9 mouse cellular contexts compared by ENCODE assay signal in the genomic region with DNA sequence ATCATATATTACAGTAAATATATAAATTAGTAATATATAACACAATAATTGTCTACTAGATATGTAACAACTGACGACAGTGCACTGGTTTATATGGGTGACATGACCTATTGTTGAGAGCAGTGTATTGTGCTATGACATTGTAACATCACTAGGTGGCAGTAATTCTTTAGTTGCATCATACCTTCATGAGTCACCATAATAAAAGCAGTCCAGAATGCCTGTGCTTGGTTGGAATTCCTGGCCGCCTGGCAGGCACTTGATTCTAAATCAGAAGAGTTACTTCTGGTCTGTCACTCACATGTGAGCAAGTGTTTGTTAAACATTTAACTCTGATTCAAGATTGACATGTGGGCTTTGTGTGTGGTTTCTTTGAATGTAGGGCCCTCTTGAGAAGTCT. TPM values are rescaled to one million over a fixed set of nuclear protein-coding genes. Genes with fewer than 3 reads are reported as not detected.
DNase-seq lines count a peak whose midpoint lies in the region; ATAC-seq and TF ChIP-seq lines count a peak whose summit lies in the region.
"Had no signal": no experiment of that assay in that cellular context is flagged by ENCODE, and none has a peak within 500 bp of the region (broad histone marks: within the 10 kb centered on the region; RNA-seq: fewer than 3 reads in every experiment).

No protein-coding gene starts in this region.

- H3K9me3 ChIP-seq in kidney, embryonic 14.5 days (ENCODE audit: control insufficient read depth, low read length) = no peaks in the 10 kb centered on the region
- H3K9me3 ChIP-seq in embryonic facial prominence, embryonic 10.5 days = no peaks in the 10 kb centered on the region
- no peaks in the 10 kb centered on the region for H3K9me3 ChIP-seq in intestine, postnatal 0 days (ENCODE audit: control insufficient read depth)
- H3K9me3 ChIP-seq in lung, embryonic 16.5 days (ENCODE audit: control insufficient read depth, low read length) = no peaks in the 10 kb centered on the region
- H3K9me3 ChIP-seq in stomach, postnatal 0 days (ENCODE audit: control insufficient read depth, low read length) = no peaks in the 10 kb centered on the region
- H3K9me3 ChIP-seq: megakaryocyte, embryonic 14.5 days had no signal

- no peak for ATAC-seq in kidney, embryonic 14.5 days (ENCODE audit: low FRiP score, low TSS enrichment)
- peak; percentile 67 for ATAC-seq in intestine, postnatal 0 days
- peak; percentile 52; the same call in 1 of the 2 replicates for ATAC-seq in lung, embryonic 16.5 days (ENCODE audit: low read depth)
- ATAC-seq in stomach, postnatal 0 days (ENCODE audit: low FRiP score, low TSS enrichment) = peak; percentile 76; the same call in 1 of the 2 replicates

- no peak overlapping the region for H3K4me2 ChIP-seq in kidney, embryonic 14.5 days (replicated peaks; ENCODE audit: low read depth, low read length)
- no peak overlapping the region for H3K4me2 ChIP-seq in intestine, postnatal 0 days (replicated peaks; ENCODE audit: low read depth)
- H3K4me2 ChIP-seq in lung, embryonic 16.5 days (ENCODE audit: low read depth, low read length) = no peak overlapping the region
- no peak overlapping the region for H3K4me2 ChIP-seq in stomach, postnatal 0 days (replicated peaks; ENCODE audit: low read depth)

- no peaks in the 10 kb centered on the region for H3K4me1 ChIP-seq in kidney, embryonic 14.5 days (ENCODE audit: control insufficient read depth, insufficient read depth, low read length)
- no peaks in the 10 kb centered on the region for H3K4me1 ChIP-seq in embryonic facial prominence, embryonic 10.5 days
- no peaks in the 10 kb centered on the region for H3K4me1 ChIP-seq in intestine, postnatal 0 days (replicated peaks; ENCODE audit: control insufficient read depth, insufficient read depth, low read length)
- no peaks in the 10 kb centered on the region for H3K4me1 ChIP-seq in lung, embryonic 16.5 days (replicated peaks; ENCODE audit: control insufficient read depth, insufficient read depth, low read length)
- no peaks in the 10 kb centered on the region for H3K4me1 ChIP-seq in stomach, postnatal 0 days (replicated peaks; ENCODE audit: control insufficient read depth, insufficient read depth)

- H3K27me3 ChIP-seq in kidney, embryonic 14.5 days (ENCODE audit: control insufficient read depth, insufficient read depth, low read length) = no peaks in the 10 kb centered on the region
- H3K27me3 ChIP-seq in embryonic facial prominence, embryonic 10.5 days (replicated peaks; ENCODE audit: low read depth, poor library complexity, severe bottlenecking) = no peaks in the 10 kb centered on the region
- H3K27me3 ChIP-seq in intestine, postnatal 0 days (replicated peaks; ENCODE audit: control insufficient read depth, insufficient read depth, low read length) = no peaks in the 10 kb centered on the region; the same call in 1 of the 2 replicates
- H3K27me3 ChIP-seq in lung, embryonic 16.5 days (ENCODE audit: control insufficient read depth, insufficient read depth, low read depth, low read length) = no peaks in the 10 kb centered on the region
- no peaks in the 10 kb centered on the region for H3K27me3 ChIP-seq in stomach, postnatal 0 days (ENCODE audit: control insufficient read depth, insufficient read depth, low read length)
- H3K27me3 ChIP-seq: megakaryocyte, embryonic 14.5 days had no signal

- H3K27ac ChIP-seq in kidney, embryonic 14.5 days (ENCODE audit: low read depth, low read length) = no peak overlapping the region
- H3K27ac ChIP-seq in embryonic facial prominence, embryonic 10.5 days (replicated peaks) = no peak overlapping the region
- H3K27ac ChIP-seq in intestine, postnatal 0 days (ENCODE audit: low read depth, low read length) = no peak overlapping the region
- no peak overlapping the region for H3K27ac ChIP-seq in lung, embryonic 16.5 days (ENCODE audit: low read length)
- H3K27ac ChIP-seq in stomach, postnatal 0 days (replicated peaks) = no peak overlapping the region

- no peak overlapping the region for H3K9ac ChIP-seq in kidney, embryonic 14.5 days (ENCODE audit: low read depth, low read length)
- H3K9ac ChIP-seq in intestine, postnatal 0 days (ENCODE audit: low read depth, low read length) = no peak overlapping the region
- H3K9ac ChIP-seq in lung, embryonic 16.5 days (ENCODE audit: low read length) = no peak overlapping the region
- no peak overlapping the region for H3K9ac ChIP-seq in stomach, postnatal 0 days (ENCODE audit: low read length)

- WGBS in kidney, embryonic 14.5 days = 32% methylated on average over 2 of the region's 2 CpGs
- 52% methylated on average over 2 of the region's 2 CpGs for WGBS in embryonic facial prominence, embryonic 10.5 days
- 31% methylated on average over 2 of the region's 2 CpGs for WGBS in intestine, postnatal 0 days
- 29% methylated on average over 2 of the region's 2 CpGs for WGBS in lung, embryonic 16.5 days
- 33% methylated on average over 2 of the region's 2 CpGs for WGBS in stomach, postnatal 0 days

- no peaks in the 10 kb centered on the region for H3K36me3 ChIP-seq in kidney, embryonic 14.5 days (ENCODE audit: control insufficient read depth, insufficient read depth, low read length)
- no peaks in the 10 kb centered on the region for H3K36me3 ChIP-seq in embryonic facial prominence, embryonic 10.5 days (replicated peaks)
- H3K36me3 ChIP-seq in intestine, postnatal 0 days (ENCODE audit: control insufficient read depth, insufficient read depth) = no peaks in the 10 kb centered on the region
- H3K36me3 ChIP-seq in lung, embryonic 16.5 days (ENCODE audit: control insufficient read depth, insufficient read depth, low read length) = no peaks in the 10 kb centered on the region
- H3K36me3 ChIP-seq in stomach, postnatal 0 days (ENCODE audit: control insufficient read depth, insufficient read depth, low read length) = no peaks in the 10 kb centered on the region

- peak; percentile 34 for DNase-seq in kidney, adult 11 months
- peak; percentile 71 for DNase-seq in ZHBTc4 (ENCODE audit: low read depth, low spot score)
- DNase-seq in embryonic facial prominence, embryonic 10.5 days (ENCODE audit: low spot score) = peak; percentile 9
- no peak for DNase-seq in stomach, postnatal 0 days (ENCODE audit: low spot score)
- no peak for DNase-seq in T-cell, adult 2 months (ENCODE audit: low spot score)

- no peak for TF ChIP-seq EP300 in stomach, postnatal 0 days (optimal IDR thresholded peaks at IDR 0.05)

- no peak overlapping the region for H3K4me3 ChIP-seq in kidney, embryonic 14.5 days (ENCODE audit: low read length)
- no peak overlapping the region for H3K4me3 ChIP-seq in embryonic facial prominence, embryonic 10.5 days
- no peak overlapping the region for H3K4me3 ChIP-seq in intestine, postnatal 0 days (ENCODE audit: low read depth, low read length)
- H3K4me3 ChIP-seq in lung, embryonic 16.5 days (ENCODE audit: low read length) = no peak overlapping the region
- H3K4me3 ChIP-seq in stomach, postnatal 0 days (ENCODE audit: low read depth, low read length) = no peak overlapping the region
- H3K4me3 ChIP-seq: megakaryocyte, embryonic 14.5 days had no signal

- peak; percentile 74 for TF ChIP-seq CTCF in intestine, postnatal 0 days (IDR thresholded peaks at IDR 0.05; ENCODE audit: low read depth)
- peak; percentile 73 for TF ChIP-seq CTCF in stomach, postnatal 0 days (IDR thresholded peaks at IDR 0.05; ENCODE audit: low read depth)

RNA-seq across cellular contexts. Expression of gene Crbn, which starts 5.0 kb away (rescaled TPM):
- 38.3 and 52.1 TPM in 2 replicates for polyA plus RNA-seq in kidney, embryonic 14.5 days (2014; fragmentation: Nextera tagmentation; extraction: Ambion mirVana)
- 40.9 and 43.0 TPM in 2 replicates for polyA plus RNA-seq in embryonic facial prominence, embryonic 10.5 days (2016; fragmentation: Nextera tagmentation; extraction: Ambion mirVana)
- 51.7 and 54.8 TPM in 2 replicates for polyA plus RNA-seq in intestine, postnatal 0 days (2015; fragmentation: Nextera tagmentation; extraction: Ambion mirVana)
- polyA plus RNA-seq in lung, embryonic 16.5 days (2015; fragmentation: Nextera tagmentation; extraction: Ambion mirVana) = 46.6 and 46.7 TPM in 2 replicates
- polyA plus RNA-seq in stomach, postnatal 0 days (2015; fragmentation: Nextera tagmentation; extraction: Ambion mirVana) = 26.3 and 29.0 TPM in 2 replicates

RNA-seq across cellular contexts. Expression of gene Trnt1, which starts 36.0 kb away (rescaled TPM):
- 73.4 and 73.7 TPM in 2 replicates for polyA plus RNA-seq in kidney, embryonic 14.5 days (2014; fragmentation: Nextera tagmentation; extraction: Ambion mirVana)
- 65.1 and 69.9 TPM in 2 replicates for polyA plus RNA-seq in embryonic facial prominence, embryonic 10.5 days (2016; fragmentation: Nextera tagmentation; extraction: Ambion mirVana)
- polyA plus RNA-seq in intestine, postnatal 0 days (2015; fragmentation: Nextera tagmentation; extraction: Ambion mirVana) = 25.0 and 27.7 TPM in 2 replicates
- polyA plus RNA-seq in lung, embryonic 16.5 days (2015; fragmentation: Nextera tagmentation; extraction: Ambion mirVana) = 53.5 and 54.9 TPM in 2 replicates
- 37.9 and 41.8 TPM in 2 replicates for polyA plus RNA-seq in stomach, postnatal 0 days (2015; fragmentation: Nextera tagmentation; extraction: Ambion mirVana)

RNA-seq across cellular contexts. Expression of gene Il5ra, which starts 56.1 kb away (rescaled TPM):
- not detected in 2 replicates for polyA plus RNA-seq in kidney, embryonic 14.5 days (2014; fragmentation: Nextera tagmentation; extraction: Ambion mirVana)
- not detected in 2 replicates for polyA plus RNA-seq in embryonic facial prominence, embryonic 10.5 days (2016; fragmentation: Nextera tagmentation; extraction: Ambion mirVana)
- not detected in 2 replicates for polyA plus RNA-seq in intestine, postnatal 0 days (2015; fragmentation: Nextera tagmentation; extraction: Ambion mirVana)
- 0.09 and 0.24 TPM in 2 replicates for polyA plus RNA-seq in lung, embryonic 16.5 days (2015; fragmentation: Nextera tagmentation; extraction: Ambion mirVana)
- not detected in 2 replicates for polyA plus RNA-seq in stomach, postnatal 0 days (2015; fragmentation: Nextera tagmentation; extraction: Ambion mirVana)

Comparison
In these comparisons a context has a peak if more than half of its experiments do, and no peak if none do; other contexts are left out.
1. DNase-seq: peak in kidney, adult 11 months (single experiment), ZHBTc4 (single experiment) and embryonic facial prominence, embryonic 10.5 days (single experiment); none in stomach, postnatal 0 days (single experiment) and T-cell, adult 2 months (single experiment).